Mouse (Mus musculus) lung, postnatal 25 days (tissue): ENCODE data around the gene Zfp689.
"Not testable (repeated sequence)": the region's sequence is repeated elsewhere in the genome, so short reads cannot be mapped to it uniquely, and the experiment has no call there.

ENCODE experiments used
- DNase-seq: peaks from one replicate; pipeline ENCODE4 v3.0.0; 2022; ENCODE audit warnings: low spot score

Gene Zfp689

GRCm38 (mm10) chr7:127470743-127471645 lies 22.0 kb upstream of the Zfp689 start:
- peak; percentile 96 for DNase-seq

DNA sequence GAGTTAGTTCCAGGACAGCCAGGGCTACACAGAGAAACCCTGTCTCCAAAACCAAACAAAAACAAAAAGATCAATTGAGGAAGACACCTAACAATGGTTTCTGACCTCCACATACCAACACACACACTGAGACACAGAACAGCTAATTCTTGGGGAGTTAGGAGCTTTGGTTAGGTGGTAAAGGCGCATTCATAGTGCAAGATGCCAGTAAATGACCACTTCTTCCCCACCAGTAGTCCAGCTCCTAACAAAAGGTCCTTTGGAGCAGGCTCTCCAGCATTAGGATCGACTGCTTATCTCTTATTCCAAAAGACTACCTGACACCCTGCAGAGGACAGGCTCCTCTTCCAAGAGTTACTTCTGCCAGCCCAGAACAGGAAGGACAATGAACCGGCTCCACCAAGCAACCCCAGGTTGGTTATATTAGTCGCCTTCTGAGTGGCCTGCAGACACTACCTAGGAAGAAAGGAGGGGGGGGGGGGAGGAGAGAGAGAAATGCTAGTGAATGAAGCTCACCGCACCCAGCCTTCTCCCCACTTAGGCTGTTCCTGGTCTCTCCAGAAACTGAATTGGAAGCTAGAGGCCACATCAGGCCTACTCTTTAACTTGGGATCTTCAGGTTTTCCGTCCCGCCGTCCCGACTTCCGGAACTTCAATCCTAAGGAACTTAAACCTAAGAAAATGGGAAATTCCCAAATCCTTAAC lies 21.2 kb upstream of the Zfp689 start:
- peak; percentile 9 for DNase-seq

GRCm38 (mm10) chr7:127466606-127467005 lies 17.6 kb upstream of the Zfp689 start:
- no peak for DNase-seq

- not testable (repeated sequence) for DNase-seq
Measured at GRCm38 (mm10) chr7:127465670-127466069, 16.7 kb upstream of the Zfp689 start.

- DNase-seq, result no peak
Measured at GRCm38 (mm10) chr7:127465191-127465590, 16.2 kb upstream of the Zfp689 start.

DNA sequence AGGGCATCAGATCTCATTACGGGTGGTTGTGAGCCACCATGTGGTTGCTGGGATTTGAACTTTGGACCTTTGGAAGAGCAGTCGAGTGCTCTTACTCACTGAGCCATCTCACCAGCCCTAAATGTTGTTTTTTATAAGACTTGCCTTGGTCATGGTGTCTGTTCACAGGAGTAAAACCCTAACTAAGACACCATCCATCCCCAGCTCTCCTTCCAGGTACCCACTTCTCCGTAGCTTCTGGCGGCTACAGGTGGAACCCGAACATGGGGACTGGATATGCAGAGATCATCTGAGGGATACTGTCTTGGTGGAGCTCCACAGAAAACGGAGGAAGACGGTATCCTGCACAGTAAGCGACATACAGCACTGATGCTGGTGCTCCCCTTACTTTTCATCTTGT lies 10.4 kb upstream of the Zfp689 start, which contains the start of gene Prr14:
TSS of gene Prr14 (plus strand) at position 301 of the 400 bp plus-strand sequence.
- DNase-seq, result not testable (repeated sequence)

DNA sequence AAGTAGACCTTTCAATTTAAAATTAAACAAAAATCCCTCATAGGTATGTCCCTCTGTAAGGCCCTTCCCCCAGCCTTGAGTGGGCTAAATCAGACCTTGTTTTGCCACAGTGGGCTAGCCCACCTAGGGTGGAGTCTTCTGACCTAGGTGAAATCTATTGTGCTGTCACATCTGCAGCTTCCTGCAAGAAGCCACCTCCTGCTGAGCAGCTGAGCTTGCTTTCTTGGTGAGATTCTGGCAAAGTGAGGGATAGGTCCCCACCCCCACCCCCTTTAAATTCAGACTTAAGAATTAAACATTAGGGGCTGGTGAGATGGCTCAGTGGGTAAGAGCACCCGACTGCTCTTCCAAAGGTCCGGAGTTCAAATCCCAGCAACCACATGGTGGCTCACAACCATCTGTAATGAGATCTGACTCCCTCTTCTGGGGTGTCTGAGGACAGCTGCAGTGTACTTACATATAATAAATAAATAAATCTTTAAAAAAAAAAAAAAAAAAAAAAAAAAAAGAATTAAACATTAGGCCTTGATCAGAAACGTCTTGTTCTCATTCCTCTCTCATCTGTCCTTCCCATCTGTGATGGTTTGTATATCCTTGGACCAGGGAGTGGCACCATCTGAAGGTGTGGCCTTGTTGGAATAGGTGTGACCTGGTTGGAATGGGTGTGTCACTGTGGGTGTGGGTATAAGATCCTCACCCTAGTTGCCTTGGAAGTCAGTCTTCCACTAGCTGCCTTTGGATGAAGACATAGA lies 9.6 kb upstream of the Zfp689 start:
- DNase-seq, result not testable (repeated sequence)

DNA sequence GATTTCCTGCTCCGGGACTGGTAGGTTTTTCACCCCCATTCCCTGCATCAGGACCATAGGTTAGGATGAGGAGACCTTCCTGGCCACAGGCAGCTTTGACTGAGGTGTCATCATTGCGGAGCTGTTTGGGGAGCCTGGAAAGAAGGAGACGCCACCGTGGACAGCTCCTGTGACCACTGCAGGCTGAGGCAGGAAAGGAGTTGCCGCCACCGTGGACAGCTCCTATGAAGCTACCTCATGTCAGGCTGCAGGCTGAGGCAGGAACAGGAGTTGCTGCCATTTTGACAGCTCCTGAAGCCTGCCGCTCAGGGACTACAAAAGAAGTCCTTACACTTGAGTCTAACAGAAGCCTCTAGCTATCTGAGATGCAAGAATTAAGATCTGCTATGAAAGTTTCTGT lies 5.9 kb upstream of the Zfp689 start:
- no peak for DNase-seq

- DNase-seq, result no peak
Measured at GRCm38 (mm10) chr7:127453056-127453455, 4.1 kb upstream of the Zfp689 start.

DNA sequence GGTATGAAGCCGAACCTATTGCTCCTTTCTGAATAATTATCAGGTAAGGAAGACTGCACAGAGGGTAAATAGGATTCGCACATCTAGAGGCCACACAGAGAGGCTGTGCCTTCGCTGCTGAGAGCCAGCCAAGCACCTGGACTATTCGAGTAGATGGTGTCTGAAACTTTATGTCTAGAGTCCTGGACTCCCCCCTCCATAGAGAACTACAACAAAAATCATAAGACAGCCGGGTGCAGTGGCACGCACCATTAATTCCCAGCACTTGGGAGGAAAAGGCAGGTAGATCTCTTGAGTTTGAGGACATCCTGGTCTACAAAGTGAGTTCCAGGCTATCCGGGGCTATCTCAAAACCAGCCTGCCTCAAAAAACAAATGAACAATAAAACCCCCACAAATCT lies 1.0 kb upstream of the Zfp689 start:
- DNase-seq, result no peak

DNA sequence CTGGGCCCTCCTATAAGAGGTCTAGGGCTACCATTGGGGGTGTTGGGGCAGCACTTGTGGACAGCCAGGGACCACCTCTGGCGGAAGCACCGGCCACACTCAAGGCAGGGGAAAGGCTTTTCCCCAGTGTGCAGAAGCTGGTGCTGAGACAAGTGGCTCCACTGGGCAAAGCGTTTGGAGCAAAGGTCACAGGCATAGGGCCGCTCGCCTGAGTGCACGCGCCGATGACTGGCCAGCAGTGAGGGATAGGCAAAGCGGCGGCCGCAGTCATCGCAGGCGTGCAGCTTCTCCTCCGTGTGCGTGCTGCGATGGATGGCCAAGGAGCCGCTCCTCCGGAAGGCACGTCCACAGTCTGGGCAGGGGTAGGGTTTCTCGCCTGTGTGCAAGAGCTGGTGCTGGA lies 5.0 kb downstream of the Zfp689 start:
- no peak for DNase-seq

- no peak for DNase-seq
Measured at GRCm38 (mm10) chr7:127437724-127438123, 11.2 kb downstream of the Zfp689 start.

DNA sequence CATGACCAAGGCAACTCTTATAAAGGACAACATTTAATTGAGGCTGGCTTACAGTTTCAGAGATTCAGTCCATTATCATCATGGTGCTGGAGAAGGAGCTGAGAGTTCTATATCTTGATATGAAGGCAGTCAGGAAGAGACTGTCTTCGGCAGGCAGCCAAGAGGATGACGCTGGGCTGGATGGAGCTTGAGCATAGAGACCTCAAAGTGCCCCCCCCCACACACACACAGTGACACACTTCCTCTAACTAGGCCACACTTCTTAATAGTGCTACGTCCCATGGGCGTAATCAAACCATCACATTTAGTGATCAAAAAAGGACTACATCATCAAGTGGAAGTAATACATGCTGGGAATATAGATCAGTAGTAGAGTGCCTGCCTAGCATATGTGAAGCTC lies 13.8 kb downstream of the Zfp689 start:
- no peak for DNase-seq

GRCm38 (mm10) chr7:127426354-127426753 lies 22.6 kb downstream of the Zfp689 start:
- DNase-seq, result peak; percentile 71

DNA sequence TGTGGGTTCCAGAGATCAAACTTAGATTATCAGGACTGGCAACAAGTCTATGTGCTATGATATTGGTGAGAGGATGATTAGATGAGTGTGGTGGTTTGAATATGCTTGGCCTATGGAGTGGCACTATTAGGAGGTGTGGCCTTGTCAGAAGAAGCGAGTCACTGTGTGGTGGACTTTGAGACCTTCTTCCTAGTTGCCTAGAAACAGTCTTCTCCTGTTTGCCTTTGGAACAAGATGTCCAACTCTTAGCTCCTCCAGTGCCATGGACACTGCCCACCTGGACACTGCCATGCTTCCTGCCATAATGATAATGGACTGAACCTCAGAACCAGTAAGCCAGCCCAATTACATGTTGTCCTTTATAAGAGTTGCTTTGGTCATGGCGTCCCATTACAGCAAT lies 23.0 kb downstream of the Zfp689 start:
- DNase-seq, result no peak

- no peak for DNase-seq
Measured at GRCm38 (mm10) chr7:127425291-127425690, 23.7 kb downstream of the Zfp689 start.

DNA sequence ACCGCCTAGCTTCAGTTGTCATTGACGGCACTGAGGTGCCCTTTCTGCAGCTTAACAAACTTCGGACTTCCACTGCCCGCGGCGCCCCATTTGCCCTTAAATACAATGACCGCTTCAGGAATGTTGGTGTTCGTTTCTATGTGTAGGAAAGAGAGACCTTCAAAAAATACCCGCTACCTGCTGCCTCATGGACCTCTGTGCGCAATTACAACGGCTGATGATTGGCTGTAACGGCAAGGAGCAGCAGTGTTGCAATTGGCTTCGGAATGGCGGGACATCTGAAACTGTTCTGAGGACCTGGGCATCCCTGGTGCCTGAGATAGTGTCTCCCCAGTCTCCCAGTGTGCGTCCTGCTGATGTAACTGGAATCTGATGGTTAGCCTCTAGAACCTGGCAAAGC lies 26.7 kb downstream of the Zfp689 start:
- DNase-seq, result no peak

DNA sequence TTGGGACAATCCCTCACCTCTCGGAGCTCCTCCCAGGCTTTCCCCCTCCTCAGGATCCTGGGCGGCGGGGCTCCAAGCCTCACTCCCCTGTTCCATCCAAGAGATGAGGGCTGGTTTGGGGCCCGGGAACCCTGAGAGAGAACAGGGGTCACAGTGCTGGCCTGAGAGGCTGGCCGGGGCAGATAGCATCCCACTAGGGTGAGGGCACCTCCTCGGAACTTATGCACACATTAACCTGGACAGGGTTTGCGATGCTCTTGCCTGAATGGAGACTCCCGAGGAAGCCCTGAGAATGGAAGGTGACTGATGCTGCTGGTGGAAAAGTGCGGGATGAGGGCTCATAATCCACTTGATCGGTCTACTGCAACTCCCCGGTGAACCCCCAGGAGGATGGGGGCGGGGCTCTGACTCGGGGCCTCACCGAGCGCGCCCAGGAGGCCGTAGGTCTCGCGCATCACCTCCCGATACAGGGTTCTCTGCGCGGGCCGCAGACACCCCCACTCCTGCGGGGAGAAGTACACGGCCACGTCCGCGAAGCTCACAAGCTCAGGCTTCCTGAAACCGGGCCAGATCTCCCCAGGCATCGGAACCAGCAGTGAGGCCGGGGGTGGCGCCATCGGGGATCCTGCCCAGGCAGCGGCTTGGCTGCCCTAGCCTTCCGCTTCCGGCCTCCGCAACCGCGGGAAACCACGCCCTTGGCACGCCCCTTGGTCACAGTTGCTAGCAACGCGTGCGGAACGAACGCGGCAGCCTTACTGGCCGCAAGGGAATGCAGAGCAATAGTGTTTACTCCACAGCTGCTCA lies 27.4 kb downstream of the Zfp689 start, which contains the start of gene Zfp688:
TSS of gene Zfp688 (minus strand) at position 681 of the 804 bp plus-strand sequence.
- peak; percentile 97 for DNase-seq

DNA sequence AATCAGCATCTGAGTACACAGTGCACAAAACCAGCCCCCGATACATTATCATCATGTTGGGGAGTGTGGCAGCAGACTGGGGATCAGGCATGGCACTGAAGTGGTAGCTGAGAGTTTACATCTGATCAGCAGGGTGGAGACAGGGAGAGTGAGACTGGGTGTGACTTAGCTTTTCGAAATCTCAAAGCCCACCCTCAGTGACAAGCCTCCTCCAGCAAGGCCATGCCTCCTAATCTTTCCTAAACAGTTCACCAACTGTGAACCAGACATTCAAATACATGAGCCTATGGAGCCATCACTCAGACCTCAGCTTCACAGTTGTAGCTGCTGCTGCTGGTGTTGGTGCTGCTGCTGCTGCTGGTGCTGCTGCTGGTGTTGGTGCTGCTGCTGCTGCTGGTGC lies 37.5 kb downstream of the Zfp689 start:
- no peak for DNase-seq

GRCm38 (mm10) chr7:127406002-127406987 lies 42.7 kb downstream of the Zfp689 start, which contains the start of gene Zfp764:
Zfp764 (minus strand) TSS chr7:127406822.
- DNase-seq, result peak; percentile 91
